Mouse (Mus musculus): ENCODE data around the gene Eif1b. TPM values are rescaled to one million over a fixed set of nuclear protein-coding genes. Genes with fewer than 3 reads are reported as not detected.
"Not testable (repeated sequence)": the region's sequence is repeated elsewhere in the genome, so short reads cannot be mapped to it uniquely, and the experiment has no call there.

The Eif1b gene
- polyA plus RNA-seq, 1 experiment = 105 TPM

DNA sequence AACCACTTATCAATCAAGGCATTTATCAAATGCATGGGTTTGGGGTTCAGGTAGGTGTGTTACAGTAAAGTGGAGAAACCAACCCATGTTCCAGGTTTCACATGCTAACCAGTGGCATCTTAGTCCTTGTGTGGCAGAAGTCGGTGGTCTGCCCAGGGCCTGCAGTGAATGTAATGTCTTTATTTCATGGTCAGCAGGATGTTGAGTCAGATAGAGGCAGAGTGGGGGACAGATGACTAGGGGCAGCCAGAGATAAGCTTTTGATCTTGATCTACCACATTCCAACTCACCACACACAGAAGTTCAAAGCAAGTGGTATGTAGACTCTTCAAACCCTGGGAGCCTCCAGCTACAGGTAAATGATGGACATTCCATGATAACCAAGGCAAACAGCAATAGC, 29.1 kb downstream of the Eif1b start:
- no peak overlapping the region for H3K27ac ChIP-seq (ENCODE audit: control insufficient read depth, insufficient read depth, low read depth, low read length)
- H3K4me3 ChIP-seq (ENCODE audit: control insufficient read depth, low read depth, low read length) = no peak overlapping the region
- H3K36me3 ChIP-seq (ENCODE audit: control insufficient read depth, insufficient read depth, low read length) = no peaks in the 10 kb centered on the region
- no peaks in the 10 kb centered on the region for H3K27me3 ChIP-seq (ENCODE audit: control insufficient read depth, insufficient read depth, low read length)
- peaks cover 6% of the 10 kb centered on the region for H3K4me1 ChIP-seq (ENCODE audit: control insufficient read depth, insufficient read depth, low read length)
- TF ChIP-seq POLR2A (IDR thresholded peaks at IDR 0.05; ENCODE audit: control insufficient read depth, low read depth, low read length) = no peak
- no peak for TF ChIP-seq CTCF (IDR thresholded peaks at IDR 0.05; ENCODE audit: control insufficient read depth, insufficient read depth, insufficient replicate concordance, low read depth, low read length)

GRCm38 (mm10) chr9:120527270-120527669, 35.2 kb downstream of the Eif1b start:
- Histone ChIP-seq H3K4me3 (ENCODE audit: control insufficient read depth, low read depth, low read length) (no peak overlapping the region), H3K4me1 (ENCODE audit: control insufficient read depth, insufficient read depth, low read length) (peaks cover 2% of the 10 kb centered on the region), H3K27ac (ENCODE audit: control insufficient read depth, insufficient read depth, low read depth, low read length) (no peak overlapping the region), H3K36me3 (ENCODE audit: control insufficient read depth, insufficient read depth, low read length) (no peaks in the 10 kb centered on the region), H3K27me3 (ENCODE audit: control insufficient read depth, insufficient read depth, low read length) (no peaks in the 10 kb centered on the region)
- TF ChIP-seq CTCF (IDR thresholded peaks at IDR 0.05; ENCODE audit: control insufficient read depth, insufficient read depth, insufficient replicate concordance, low read depth, low read length) = no peak

DNA sequence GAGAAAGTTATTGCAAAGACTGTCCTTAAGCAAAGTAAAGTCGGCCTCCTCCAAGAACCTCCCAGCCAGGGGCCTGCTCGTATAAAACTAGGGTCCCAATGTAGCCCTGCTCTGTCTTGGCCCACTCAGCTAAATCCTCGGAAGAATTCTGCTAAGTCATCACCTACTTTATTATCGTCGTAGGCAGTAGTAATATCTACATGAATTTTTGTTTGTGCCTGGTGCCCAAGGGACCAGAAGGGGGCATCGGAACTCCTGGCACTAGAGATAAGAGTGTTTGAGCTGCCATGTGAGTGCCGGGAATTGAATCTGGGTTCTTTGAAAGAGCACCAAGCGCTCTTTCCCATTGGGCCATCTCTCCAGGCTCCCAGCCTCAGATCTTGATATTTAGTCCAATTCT, 35.9 kb downstream of the Eif1b start:
- Histone ChIP-seq H3K36me3 (ENCODE audit: control insufficient read depth, insufficient read depth, low read length) (no peaks in the 10 kb centered on the region), H3K27me3 (ENCODE audit: control insufficient read depth, insufficient read depth, low read length) (no peaks in the 10 kb centered on the region), H3K4me1 (ENCODE audit: control insufficient read depth, insufficient read depth, low read length) (peaks cover 2% of the 10 kb centered on the region), H3K4me3 (ENCODE audit: control insufficient read depth, low read depth, low read length) (no peak overlapping the region), H3K27ac (ENCODE audit: control insufficient read depth, insufficient read depth, low read depth, low read length) (no peak overlapping the region)
- TF ChIP-seq CTCF (IDR thresholded peaks at IDR 0.05; ENCODE audit: control insufficient read depth, insufficient read depth, insufficient replicate concordance, low read depth, low read length) = no peak
- TF ChIP-seq POLR2A (IDR thresholded peaks at IDR 0.05; ENCODE audit: control insufficient read depth, low read depth, low read length) = no peak

DNA sequence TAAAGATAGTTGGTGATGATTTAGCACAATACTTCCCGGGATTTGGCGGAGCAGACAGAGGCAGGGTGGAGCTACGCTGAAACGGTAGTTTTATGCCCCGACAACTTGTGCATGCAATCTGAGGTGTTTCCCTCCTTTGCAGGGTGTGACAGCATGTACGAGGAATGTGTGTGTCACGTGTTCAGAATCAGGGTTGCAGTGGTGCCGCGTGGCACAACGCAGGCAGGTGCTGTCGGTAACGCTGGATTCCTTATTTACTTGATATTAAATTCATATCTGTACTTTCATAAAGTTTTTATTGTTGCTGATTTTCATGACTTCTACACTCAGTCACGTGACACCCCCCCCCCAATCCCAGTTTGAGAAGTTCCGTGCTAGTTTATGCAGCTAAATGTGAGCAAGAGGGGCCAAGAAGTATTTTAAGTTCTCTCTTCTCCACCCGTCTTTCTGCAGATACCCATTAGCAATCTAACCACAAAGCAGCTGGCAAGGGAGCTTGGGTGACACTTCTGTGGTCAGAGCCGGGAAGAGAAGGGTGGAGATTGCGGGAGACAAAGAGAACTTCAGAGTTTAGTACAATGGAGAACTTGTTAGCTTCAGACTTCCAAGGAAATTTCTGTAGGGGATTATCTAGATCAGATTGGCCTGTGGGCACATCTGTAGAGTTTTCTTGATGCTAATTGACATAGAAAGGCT, 36.9 kb downstream of the Eif1b start:
- Histone ChIP-seq H3K27me3 (ENCODE audit: control insufficient read depth, insufficient read depth, low read length) (no peaks in the 10 kb centered on the region), H3K4me1 (ENCODE audit: control insufficient read depth, insufficient read depth, low read length) (peaks cover 2% of the 10 kb centered on the region), H3K4me3 (ENCODE audit: control insufficient read depth, low read depth, low read length) (no peak overlapping the region), H3K36me3 (ENCODE audit: control insufficient read depth, insufficient read depth, low read length) (no peaks in the 10 kb centered on the region), H3K27ac (ENCODE audit: control insufficient read depth, insufficient read depth, low read depth, low read length) (no peak overlapping the region)
- TF ChIP-seq POLR2A (IDR thresholded peaks at IDR 0.05; ENCODE audit: control insufficient read depth, low read depth, low read length) (no peak), CTCF (IDR thresholded peaks at IDR 0.05; ENCODE audit: control insufficient read depth, insufficient read depth, insufficient replicate concordance, low read depth, low read length) (no peak)

- Histone ChIP-seq H3K27ac (ENCODE audit: control insufficient read depth, insufficient read depth, low read depth, low read length) (no peak overlapping the region), H3K27me3 (ENCODE audit: control insufficient read depth, insufficient read depth, low read length) (no peaks in the 10 kb centered on the region), H3K4me3 (ENCODE audit: control insufficient read depth, low read depth, low read length) (no peak overlapping the region), H3K36me3 (ENCODE audit: control insufficient read depth, insufficient read depth, low read length) (no peaks in the 10 kb centered on the region), H3K4me1 (ENCODE audit: control insufficient read depth, insufficient read depth, low read length) (peaks cover 2% of the 10 kb centered on the region)
- TF ChIP-seq CTCF (IDR thresholded peaks at IDR 0.05; ENCODE audit: control insufficient read depth, insufficient read depth, insufficient replicate concordance, low read depth, low read length) = no peak
- TF ChIP-seq POLR2A (IDR thresholded peaks at IDR 0.05; ENCODE audit: control insufficient read depth, low read depth, low read length) = no peak
Observed at GRCm38 (mm10) chr9:120530471-120530870, 38.4 kb downstream of the Eif1b start.

DNA sequence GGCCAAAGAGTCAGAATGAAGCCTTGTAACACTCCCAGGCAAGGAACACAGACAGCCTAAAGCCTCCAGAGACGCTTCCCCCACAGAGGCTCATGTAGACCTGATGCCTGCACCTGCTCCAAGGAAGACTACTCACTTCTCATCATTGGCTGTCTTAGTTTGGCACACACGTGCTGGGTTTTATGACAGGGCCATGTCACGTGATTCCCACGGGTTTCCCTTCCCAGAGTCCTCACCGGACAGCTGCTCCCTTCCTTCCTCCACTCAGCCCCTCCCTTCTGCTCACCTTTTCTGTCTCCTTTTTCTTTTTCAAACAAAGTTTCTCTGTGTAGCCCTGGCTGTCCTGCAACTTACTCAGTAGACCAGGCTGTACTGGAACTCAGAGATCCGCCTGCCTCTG, 40.0 kb downstream of the Eif1b start:
- H3K27me3 ChIP-seq (ENCODE audit: control insufficient read depth, insufficient read depth, low read length) = no peaks in the 10 kb centered on the region
- no peak overlapping the region for H3K4me3 ChIP-seq (ENCODE audit: control insufficient read depth, low read depth, low read length)
- no peaks in the 10 kb centered on the region for H3K36me3 ChIP-seq (ENCODE audit: control insufficient read depth, insufficient read depth, low read length)
- TF ChIP-seq POLR2A (IDR thresholded peaks at IDR 0.05; ENCODE audit: control insufficient read depth, low read depth, low read length) = no peak
- no peak for TF ChIP-seq CTCF (IDR thresholded peaks at IDR 0.05; ENCODE audit: control insufficient read depth, insufficient read depth, insufficient replicate concordance, low read depth, low read length)
- peaks cover 2% of the 10 kb centered on the region for H3K4me1 ChIP-seq (ENCODE audit: control insufficient read depth, insufficient read depth, low read length)
- H3K27ac ChIP-seq (ENCODE audit: control insufficient read depth, insufficient read depth, low read depth, low read length) = no peak overlapping the region

GRCm38 (mm10) chr9:120532691-120533090, 40.7 kb downstream of the Eif1b start:
- Histone ChIP-seq H3K36me3 (ENCODE audit: control insufficient read depth, insufficient read depth, low read length) (no peaks in the 10 kb centered on the region), H3K27me3 (ENCODE audit: control insufficient read depth, insufficient read depth, low read length) (no peaks in the 10 kb centered on the region), H3K4me1 (ENCODE audit: control insufficient read depth, insufficient read depth, low read length) (no peaks in the 10 kb centered on the region), H3K4me3 (ENCODE audit: control insufficient read depth, low read depth, low read length) (no peak overlapping the region), H3K27ac (ENCODE audit: control insufficient read depth, insufficient read depth, low read depth, low read length) (no peak overlapping the region)
- TF ChIP-seq CTCF (IDR thresholded peaks at IDR 0.05; ENCODE audit: control insufficient read depth, insufficient read depth, insufficient replicate concordance, low read depth, low read length) = no peak
- TF ChIP-seq POLR2A (IDR thresholded peaks at IDR 0.05; ENCODE audit: control insufficient read depth, low read depth, low read length) = no peak

DNA sequence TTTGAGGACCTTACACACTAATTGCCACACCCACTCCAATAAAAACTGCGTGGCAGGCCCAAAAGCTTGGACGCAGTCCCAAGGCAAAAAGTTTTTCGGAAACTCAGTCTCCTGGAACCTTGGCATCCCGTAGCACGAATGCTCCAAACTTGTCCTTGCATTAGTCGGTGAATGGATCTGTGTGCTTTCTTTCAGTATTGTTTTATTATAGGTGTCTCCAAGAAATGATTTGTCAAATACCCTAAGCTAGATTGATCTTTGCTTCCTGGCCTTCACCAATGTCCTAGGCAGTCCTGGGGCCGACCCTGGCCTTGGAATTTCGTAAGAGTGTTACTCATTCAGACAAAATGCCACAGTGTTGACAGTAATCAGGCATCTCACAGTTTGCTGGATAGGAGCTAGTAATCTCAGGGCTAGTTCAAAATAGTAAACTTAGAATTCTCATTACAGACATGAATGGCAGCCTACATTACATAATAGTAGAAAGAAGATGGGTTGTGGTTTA, 41.5 kb downstream of the Eif1b start:
- not testable (repeated sequence) for H3K4me3 ChIP-seq (ENCODE audit: control insufficient read depth, low read depth, low read length); H3K27me3 ChIP-seq (ENCODE audit: control insufficient read depth, insufficient read depth, low read length)

More for the DNA sequence above, 41.5 kb downstream of the Eif1b start:
- H3K27ac ChIP-seq (ENCODE audit: control insufficient read depth, insufficient read depth, low read depth, low read length); H3K36me3 ChIP-seq (ENCODE audit: control insufficient read depth, insufficient read depth, low read length); H3K4me1 ChIP-seq (ENCODE audit: control insufficient read depth, insufficient read depth, low read length): not testable (repeated sequence)

All from testis, adult 2 months (tissue).